Mouse (Mus musculus): ENCODE data around the gene Adcy2. TPM values are rescaled to one million over a fixed set of nuclear protein-coding genes. Genes with fewer than 3 reads are reported as not detected.

The Adcy2 gene
- polyA plus RNA-seq, 1 experiment from 2014 or later: 12.2 TPM

DNA sequence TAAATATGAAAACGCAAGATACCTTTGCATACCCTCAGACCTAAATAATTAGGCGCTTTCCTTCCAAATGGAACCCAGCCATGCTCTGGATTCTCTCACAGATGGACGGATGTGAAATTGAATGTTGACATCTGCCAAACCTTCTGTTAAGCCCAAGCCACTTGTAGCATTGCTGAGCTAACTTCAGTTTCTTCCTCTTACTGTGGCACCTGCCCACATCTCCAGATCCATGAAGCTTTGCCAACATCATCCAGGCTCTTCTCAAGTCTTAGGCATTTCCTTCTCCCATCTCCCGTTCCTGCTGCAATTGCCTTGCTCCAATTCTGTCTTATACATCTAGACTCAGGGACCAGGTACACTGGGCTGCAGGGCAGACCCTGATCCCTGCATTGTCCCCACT lies 6.8 kb upstream of the Adcy2 start:
- H3K27me3 ChIP-seq (ENCODE audit: control insufficient read depth, insufficient read depth, low read depth, low read length): no peaks in the 10 kb centered on the region
- no peaks in the 10 kb centered on the region for H3K4me1 ChIP-seq (replicated peaks; ENCODE audit: control insufficient read depth, insufficient read depth, low read length)
- WGBS: 68% methylated on average over 4 of the region's 4 CpGs
- no peaks in the 10 kb centered on the region for H3K9me3 ChIP-seq (ENCODE audit: control insufficient read depth, low read length)
- no peak overlapping the region for H3K4me2 ChIP-seq (ENCODE audit: low read depth, low read length)
- H3K27ac ChIP-seq (ENCODE audit: low read length): no peak overlapping the region
- H3K4me3 ChIP-seq (ENCODE audit: low read length): no peak overlapping the region
- H3K36me3 ChIP-seq (ENCODE audit: control insufficient read depth, insufficient read depth, low read length): no peaks in the 10 kb centered on the region
- no peak overlapping the region for H3K9ac ChIP-seq (ENCODE audit: low read length)
- ATAC-seq (ENCODE audit: low read depth): no peak

DNA sequence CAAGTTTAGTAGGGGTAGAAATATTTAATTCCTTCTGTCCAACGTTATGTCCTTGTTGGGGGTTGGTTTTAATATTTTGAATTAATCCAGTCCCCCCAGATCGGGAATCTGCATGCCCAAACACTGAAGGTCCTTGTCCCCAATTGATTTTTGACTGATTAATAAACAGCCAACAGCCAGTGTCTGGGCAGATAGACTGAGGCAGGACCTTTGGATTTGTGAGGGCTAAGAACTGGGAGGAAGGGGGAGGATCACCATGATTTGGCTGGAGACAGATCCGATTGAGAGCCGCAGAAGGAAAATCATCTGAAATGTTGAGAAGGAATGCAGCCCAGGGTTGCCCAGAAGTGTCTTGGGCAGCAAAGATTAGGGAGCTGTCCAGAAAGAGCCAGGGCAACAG lies 5.1 kb upstream of the Adcy2 start:
- ATAC-seq (ENCODE audit: low read depth): no peak
- Histone ChIP-seq H3K36me3 (ENCODE audit: control insufficient read depth, insufficient read depth, low read length) (no peaks in the 10 kb centered on the region), H3K4me1 (replicated peaks; ENCODE audit: control insufficient read depth, insufficient read depth, low read length) (no peaks in the 10 kb centered on the region), H3K4me2 (ENCODE audit: low read depth, low read length) (no peak overlapping the region), H3K9ac (ENCODE audit: low read length) (no peak overlapping the region), H3K4me3 (ENCODE audit: low read length) (no peak overlapping the region), H3K27me3 (ENCODE audit: control insufficient read depth, insufficient read depth, low read depth, low read length) (peaks cover 3% of the 10 kb centered on the region), H3K9me3 (ENCODE audit: control insufficient read depth, low read length) (no peaks in the 10 kb centered on the region), H3K27ac (ENCODE audit: low read length) (no peak overlapping the region)
- 70% methylated on average over 4 of the region's 4 CpGs for WGBS

DNA sequence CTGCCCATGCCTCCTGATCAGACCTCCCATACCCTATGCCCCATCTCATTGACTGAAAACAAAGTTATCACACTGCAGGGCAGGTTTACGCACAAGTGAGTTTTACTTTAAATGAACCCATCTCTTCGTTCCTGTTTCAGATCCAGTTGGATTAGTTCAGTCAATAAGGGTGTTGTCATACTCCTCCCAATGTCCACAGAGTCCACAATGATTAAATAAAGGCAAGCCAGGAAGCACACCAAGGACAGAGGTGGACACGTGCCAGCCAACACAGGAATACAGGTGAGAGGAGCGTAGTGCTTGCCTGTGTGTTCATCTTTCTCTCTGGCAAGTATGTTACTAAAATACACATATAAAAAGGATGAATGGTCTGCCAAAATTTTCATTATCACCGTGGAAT lies 3.3 kb upstream of the Adcy2 start:
- Histone ChIP-seq H3K27me3 (ENCODE audit: control insufficient read depth, insufficient read depth, low read depth, low read length) (peaks cover 12% of the 10 kb centered on the region), H3K4me2 (ENCODE audit: low read depth, low read length) (no peak overlapping the region), H3K9me3 (ENCODE audit: control insufficient read depth, low read length) (no peaks in the 10 kb centered on the region), H3K36me3 (ENCODE audit: control insufficient read depth, insufficient read depth, low read length) (no peaks in the 10 kb centered on the region), H3K4me3 (ENCODE audit: low read length) (no peak overlapping the region), H3K9ac (ENCODE audit: low read length) (no peak overlapping the region), H3K27ac (ENCODE audit: low read length) (no peak overlapping the region), H3K4me1 (replicated peaks; ENCODE audit: control insufficient read depth, insufficient read depth, low read length) (no peaks in the 10 kb centered on the region; the same call in 1 of the 2 replicates)
- no peak for ATAC-seq (ENCODE audit: low read depth)
- 60% methylated on average over 5 of the region's 5 CpGs for WGBS

DNA sequence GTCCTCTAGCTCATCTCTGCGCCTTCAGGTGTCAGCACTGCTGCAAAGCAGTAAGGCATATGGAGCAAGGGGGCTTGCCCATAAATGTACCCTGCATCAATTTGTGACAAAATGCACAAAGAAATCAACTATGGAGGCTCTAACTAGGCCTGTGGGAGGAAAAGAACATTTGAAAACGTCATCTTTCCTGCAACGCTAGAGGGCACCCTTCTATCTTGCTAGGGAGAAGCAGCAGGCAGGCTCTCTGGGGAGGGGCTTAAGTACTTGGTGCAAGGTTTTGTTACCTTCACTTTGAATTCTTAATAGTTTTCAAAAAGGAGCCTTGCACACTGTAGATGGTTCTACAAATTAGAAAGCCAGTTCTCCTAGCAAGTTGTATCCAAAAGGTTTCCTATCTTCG lies 2.8 kb upstream of the Adcy2 start:
- H3K27me3 ChIP-seq (ENCODE audit: control insufficient read depth, insufficient read depth, low read depth, low read length): peaks cover 12% of the 10 kb centered on the region
- no peak for ATAC-seq (ENCODE audit: low read depth)
- no peak overlapping the region for H3K4me2 ChIP-seq (ENCODE audit: low read depth, low read length)
- H3K36me3 ChIP-seq (ENCODE audit: control insufficient read depth, insufficient read depth, low read length): no peaks in the 10 kb centered on the region
- WGBS: 18% methylated on average over 4 of the region's 4 CpGs
- H3K9me3 ChIP-seq (ENCODE audit: control insufficient read depth, low read length): no peaks in the 10 kb centered on the region
- H3K4me1 ChIP-seq (replicated peaks; ENCODE audit: control insufficient read depth, insufficient read depth, low read length): no peaks in the 10 kb centered on the region; the same call in 1 of the 2 replicates
- no peak overlapping the region for H3K27ac ChIP-seq (ENCODE audit: low read length)
- H3K4me3 ChIP-seq (ENCODE audit: low read length): no peak overlapping the region
- H3K9ac ChIP-seq (ENCODE audit: low read length): no peak overlapping the region

DNA sequence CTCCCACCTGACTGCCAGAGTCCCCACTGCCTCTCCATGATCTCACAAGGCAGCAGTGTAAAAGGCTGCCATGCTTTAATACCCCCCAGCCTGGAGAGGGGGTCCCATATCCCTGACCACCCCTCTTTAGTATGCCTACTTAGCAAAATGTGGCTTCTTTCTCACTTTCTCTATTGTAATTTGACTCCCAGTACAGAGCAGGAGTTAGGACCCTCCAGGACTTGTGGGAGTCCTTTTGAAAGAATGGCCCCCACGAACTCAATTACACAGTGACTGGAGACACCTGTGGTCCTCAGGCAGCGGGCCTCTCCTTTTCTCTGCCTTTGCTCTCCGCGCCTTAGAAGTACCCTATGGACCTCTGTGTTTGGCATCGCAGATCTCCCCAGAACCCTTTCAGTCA lies 485 bp upstream of the Adcy2 start:
- H3K9me3 ChIP-seq (ENCODE audit: control insufficient read depth, low read length): no peaks in the 10 kb centered on the region
- H3K36me3 ChIP-seq (ENCODE audit: control insufficient read depth, insufficient read depth, low read length): no peaks in the 10 kb centered on the region
- H3K4me2 ChIP-seq (ENCODE audit: low read depth, low read length): peak overlapping the region; percentile 74
- peak overlapping the region; percentile 21 for H3K27ac ChIP-seq (ENCODE audit: low read length)
- H3K27me3 ChIP-seq (ENCODE audit: control insufficient read depth, insufficient read depth, low read depth, low read length): peaks cover 12% of the 10 kb centered on the region
- 37% methylated on average over 5 of the region's 5 CpGs for WGBS
- ATAC-seq (ENCODE audit: low read depth): peak; percentile 8
- H3K4me3 ChIP-seq (ENCODE audit: low read length): peak overlapping the region; percentile 73
- H3K9ac ChIP-seq (ENCODE audit: low read length): peak overlapping the region; percentile 84; the same call in 1 of the 2 replicates
- H3K4me1 ChIP-seq (replicated peaks; ENCODE audit: control insufficient read depth, insufficient read depth, low read length): no peaks in the 10 kb centered on the region; the same call in 1 of the 2 replicates

DNA sequence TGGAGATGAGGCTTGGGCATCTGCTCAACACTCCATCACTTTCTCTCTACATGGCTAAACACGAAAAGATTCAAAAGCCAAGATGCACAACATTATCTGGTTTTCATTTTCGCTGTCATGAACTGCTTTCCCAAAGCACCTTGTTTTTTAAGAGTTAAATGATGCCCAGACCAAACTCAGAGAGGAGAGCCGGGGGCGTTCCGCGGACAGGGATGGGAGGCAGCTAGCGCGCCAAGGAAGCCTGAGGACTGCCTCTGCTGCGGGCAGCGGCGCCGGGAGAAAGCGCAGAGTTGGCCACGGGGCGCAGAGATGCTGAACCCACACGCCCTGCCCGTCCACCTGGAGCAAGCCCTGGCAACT lies 803 bp downstream of the Adcy2 start:
- Histone ChIP-seq H3K27ac (ENCODE audit: low read length) (peak overlapping the region; percentile 88), H3K9ac (ENCODE audit: low read length) (peak overlapping the region; percentile 84), H3K9me3 (ENCODE audit: control insufficient read depth, low read length) (no peaks in the 10 kb centered on the region), H3K27me3 (ENCODE audit: control insufficient read depth, insufficient read depth, low read depth, low read length) (peaks cover 12% of the 10 kb centered on the region), H3K4me1 (replicated peaks; ENCODE audit: control insufficient read depth, insufficient read depth, low read length) (no peaks in the 10 kb centered on the region; the same call in 1 of the 2 replicates), H3K4me2 (ENCODE audit: low read depth, low read length) (peak overlapping the region; percentile 74), H3K36me3 (ENCODE audit: control insufficient read depth, insufficient read depth, low read length) (no peaks in the 10 kb centered on the region), H3K4me3 (ENCODE audit: low read length) (peak overlapping the region; percentile 73)
- peak; percentile 28 for ATAC-seq (ENCODE audit: low read depth)
- under 1% methylated on average over 17 of the region's 17 CpGs for WGBS

DNA sequence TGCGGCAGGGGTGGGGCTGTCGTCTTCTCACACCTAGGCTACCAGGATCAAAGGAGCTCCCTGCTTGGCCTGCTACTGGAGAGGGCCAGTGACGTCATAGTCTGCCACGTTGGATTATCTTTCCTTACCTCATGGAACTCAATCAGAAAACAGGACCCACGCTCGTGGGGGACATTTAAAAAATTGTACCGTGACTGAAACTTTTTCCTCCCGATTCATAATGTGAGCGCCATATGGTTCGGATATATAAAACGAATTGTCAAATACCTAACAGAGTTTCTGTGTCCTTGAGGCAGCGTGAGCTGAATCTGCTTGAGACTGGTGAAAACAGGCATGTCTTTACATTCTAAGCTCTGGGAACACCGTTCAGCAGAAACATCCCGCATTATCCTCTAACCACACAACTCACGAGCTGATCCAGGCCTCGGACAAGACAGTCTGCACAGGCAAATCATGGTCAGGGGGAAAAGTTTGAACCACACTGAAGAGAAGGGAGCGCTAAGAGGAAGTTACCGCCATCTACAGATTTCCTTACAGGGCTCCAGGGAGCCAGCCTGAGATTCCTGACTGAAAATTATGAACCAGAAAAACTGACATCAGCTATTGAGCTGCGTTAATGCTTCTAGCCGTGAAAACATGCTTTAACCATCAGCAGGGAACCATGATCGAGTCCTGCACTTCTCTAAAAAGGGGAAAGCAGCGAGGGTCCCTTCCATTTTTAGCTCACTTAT lies 1.4 kb downstream of the Adcy2 start:
- peaks cover 12% of the 10 kb centered on the region for H3K27me3 ChIP-seq (ENCODE audit: control insufficient read depth, insufficient read depth, low read depth, low read length)
- ATAC-seq (ENCODE audit: low read depth): no peak
- no peaks in the 10 kb centered on the region for H3K36me3 ChIP-seq (ENCODE audit: control insufficient read depth, insufficient read depth, low read length)
- H3K4me1 ChIP-seq (replicated peaks; ENCODE audit: control insufficient read depth, insufficient read depth, low read length): no peaks in the 10 kb centered on the region; the same call in 1 of the 2 replicates
- H3K9me3 ChIP-seq (ENCODE audit: control insufficient read depth, low read length): no peaks in the 10 kb centered on the region
- H3K9ac ChIP-seq (ENCODE audit: low read length): peak overlapping the region; percentile 84
- H3K27ac ChIP-seq (ENCODE audit: low read length): peak overlapping the region; percentile 88
- 5% methylated on average over 22 of the region's 22 CpGs for WGBS
- H3K4me2 ChIP-seq (ENCODE audit: low read depth, low read length): peak overlapping the region; percentile 74
- H3K4me3 ChIP-seq (ENCODE audit: low read length): peak overlapping the region; percentile 73

DNA sequence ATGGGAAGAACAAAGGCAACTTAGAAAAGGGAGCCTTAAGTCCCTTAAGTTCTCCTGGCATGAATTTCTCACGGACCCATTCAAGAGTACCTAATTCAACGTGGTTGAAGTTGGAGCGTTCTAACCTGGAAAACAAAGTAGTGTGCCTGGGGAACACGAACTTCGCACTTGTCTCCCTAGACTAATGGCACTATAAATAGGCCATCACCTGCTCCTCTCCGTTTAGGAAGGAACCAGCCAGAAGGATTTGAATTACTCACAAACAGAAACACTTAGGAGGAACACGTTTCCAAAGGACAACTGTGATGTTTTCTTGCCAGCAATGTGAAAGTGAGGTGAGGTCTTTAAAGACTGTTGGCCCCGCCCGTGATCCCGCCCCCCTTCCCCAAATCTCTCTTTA lies 2.0 kb downstream of the Adcy2 start:
- H3K27ac ChIP-seq (ENCODE audit: low read length): no peak overlapping the region
- no peak for ATAC-seq (ENCODE audit: low read depth)
- no peaks in the 10 kb centered on the region; the same call in 1 of the 2 replicates for H3K4me1 ChIP-seq (replicated peaks; ENCODE audit: control insufficient read depth, insufficient read depth, low read length)
- H3K4me2 ChIP-seq (ENCODE audit: low read depth, low read length): peak overlapping the region; percentile 74
- H3K27me3 ChIP-seq (ENCODE audit: control insufficient read depth, insufficient read depth, low read depth, low read length): peaks cover 12% of the 10 kb centered on the region
- H3K36me3 ChIP-seq (ENCODE audit: control insufficient read depth, insufficient read depth, low read length): no peaks in the 10 kb centered on the region
- H3K9me3 ChIP-seq (ENCODE audit: control insufficient read depth, low read length): no peaks in the 10 kb centered on the region
- WGBS: 14% methylated on average over 10 of the region's 10 CpGs
- peak overlapping the region; percentile 84 for H3K9ac ChIP-seq (ENCODE audit: low read length)
- peak overlapping the region; percentile 73 for H3K4me3 ChIP-seq (ENCODE audit: low read length)

DNA sequence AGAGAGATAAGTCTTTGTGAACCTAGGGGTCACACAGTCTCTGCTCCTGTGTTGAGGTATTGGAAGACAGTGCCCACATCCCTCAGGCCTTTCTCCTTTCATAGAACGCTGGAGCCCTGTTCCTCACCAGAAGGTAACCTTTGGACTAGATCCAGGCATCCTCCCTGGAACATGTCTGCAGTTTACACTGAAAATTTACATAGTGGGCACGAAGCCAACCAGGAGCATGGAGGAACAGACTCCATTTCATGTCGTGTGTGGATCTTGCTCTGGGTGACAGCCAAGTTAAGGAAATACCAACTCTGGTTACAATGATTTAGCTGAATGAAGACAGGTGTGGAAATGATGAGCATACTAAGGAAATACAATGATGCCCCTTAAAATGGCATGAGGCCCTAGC lies 2.7 kb downstream of the Adcy2 start:
- no peak overlapping the region for H3K9ac ChIP-seq (ENCODE audit: low read length)
- H3K36me3 ChIP-seq (ENCODE audit: control insufficient read depth, insufficient read depth, low read length): no peaks in the 10 kb centered on the region
- no peaks in the 10 kb centered on the region; the same call in 1 of the 2 replicates for H3K4me1 ChIP-seq (replicated peaks; ENCODE audit: control insufficient read depth, insufficient read depth, low read length)
- peak overlapping the region; percentile 1; the same call in 1 of the 2 replicates for H3K4me3 ChIP-seq (ENCODE audit: low read length)
- H3K9me3 ChIP-seq (ENCODE audit: control insufficient read depth, low read length): no peaks in the 10 kb centered on the region
- H3K27ac ChIP-seq (ENCODE audit: low read length): no peak overlapping the region
- H3K4me2 ChIP-seq (ENCODE audit: low read depth, low read length): peak overlapping the region; percentile 19
- peaks cover 12% of the 10 kb centered on the region for H3K27me3 ChIP-seq (ENCODE audit: control insufficient read depth, insufficient read depth, low read depth, low read length)
- ATAC-seq (ENCODE audit: low read depth): no peak
- 46% methylated on average over 3 of the region's 3 CpGs for WGBS

Data from lung, embryonic 16.5 days (tissue).